In the genomic region with DNA sequence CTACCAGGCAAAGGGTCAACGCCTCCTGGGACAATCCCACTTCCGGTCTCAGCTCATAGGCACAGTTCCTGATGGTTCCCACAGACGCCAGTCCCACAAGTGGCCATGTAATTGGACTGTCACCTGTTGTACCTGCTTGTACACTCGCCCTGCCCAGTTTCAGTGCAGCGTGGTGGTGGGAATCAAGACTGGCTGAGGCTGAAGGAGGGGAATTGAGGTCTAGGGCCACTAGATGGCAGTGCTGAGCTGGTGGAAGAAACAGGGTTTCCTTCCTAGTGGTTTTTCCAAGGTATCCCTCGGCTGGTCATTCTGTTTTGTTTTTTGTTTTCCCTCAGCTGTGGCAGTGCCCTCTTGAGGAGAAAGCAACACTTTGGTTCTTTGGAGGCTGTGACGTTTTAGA, we compare ENCODE assay signal across 9 mouse cellular contexts. TPM values are rescaled to one million over a fixed set of nuclear protein-coding genes. Genes with fewer than 3 reads are reported as not detected.
A peak's percentile ranks its signal among the peaks of the same experiment; 100 is the strongest.
DNase-seq lines count a peak whose midpoint lies in the region; ATAC-seq lines count a peak whose summit lies in the region.
"Had no signal": no experiment of that assay in that cellular context is flagged by ENCODE, and none has a peak within 500 bp of the region (broad histone marks: within the 10 kb centered on the region; RNA-seq: fewer than 3 reads in every experiment).

A gene (minus strand): TSS at position 150 of the 400 bp plus-strand sequence.

- ATAC-seq in embryonic facial prominence, embryonic 11.5 days (replicated peaks; ENCODE audit: insufficient number of reproducible peaks, low FRiP score, low TSS enrichment, low read depth), result peak; percentile 54; the same call in 1 of the 2 replicates
- ATAC-seq in kidney, embryonic 15.5 days (replicated peaks; ENCODE audit: low FRiP score), result peak; percentile 47; the same call in 1 of the 2 replicates
- ATAC-seq in liver, embryonic 13.5 days (ENCODE audit: low read depth), result no peak
- peak; percentile 46; the same call in 1 of the 2 replicates for ATAC-seq in neural tube, embryonic 14.5 days (ENCODE audit: low read depth)

- H3K9me3 ChIP-seq in embryonic facial prominence, embryonic 11.5 days (replicated peaks; ENCODE audit: control insufficient read depth, low read length), result no peaks in the 10 kb centered on the region
- H3K9me3 ChIP-seq in heart, embryonic 10.5 days, result no peaks in the 10 kb centered on the region
- no peaks in the 10 kb centered on the region for H3K9me3 ChIP-seq in kidney, embryonic 15.5 days (replicated peaks)
- no peaks in the 10 kb centered on the region for H3K9me3 ChIP-seq in liver, embryonic 13.5 days (replicated peaks)
- no peaks in the 10 kb centered on the region for H3K9me3 ChIP-seq in neural tube, embryonic 14.5 days (ENCODE audit: control insufficient read depth, low read length)
- H3K9me3 ChIP-seq: embryonic facial prominence, embryonic 12.5 days had no signal

- no peak within 1 kb of the TSS for H3K4me2 ChIP-seq in embryonic facial prominence, embryonic 11.5 days (ENCODE audit: low read depth, low read length)
- no peak within 1 kb of the TSS for H3K4me2 ChIP-seq in kidney, embryonic 15.5 days
- H3K4me2 ChIP-seq in liver, embryonic 13.5 days, result no peak within 1 kb of the TSS
- H3K4me2 ChIP-seq in neural tube, embryonic 14.5 days (ENCODE audit: low read depth, low read length), result no peak within 1 kb of the TSS
- H3K4me2 ChIP-seq: embryonic facial prominence, embryonic 12.5 days had no signal

- 12% methylated on average over 7 of the region's 7 CpGs for WGBS in embryonic facial prominence, embryonic 11.5 days
- WGBS in heart, embryonic 10.5 days, result 13% methylated on average over 7 of the region's 7 CpGs
- 10% methylated on average over 7 of the region's 7 CpGs for WGBS in kidney, embryonic 15.5 days
- WGBS in liver, embryonic 13.5 days (ENCODE audit: insufficient replicate concordance), result 12% methylated on average over 7 of the region's 7 CpGs
- 13% methylated on average over 7 of the region's 7 CpGs for WGBS in neural tube, embryonic 14.5 days

- DNase-seq in A20 (ENCODE audit: low read depth, low spot score), result peak; percentile 58
- peak; percentile 83 for DNase-seq in adrenal gland, postnatal 25 days
- DNase-seq in embryonic facial prominence, embryonic 11.5 days (ENCODE audit: low spot score), result peak; percentile 90
- DNase-seq in heart, embryonic 10.5 days (ENCODE audit: low spot score), result peak; percentile 92
- DNase-seq in liver, embryonic 13.5 days, result peak; percentile 62
- peak; percentile 39 for DNase-seq in telencephalon, adult 2 months (ENCODE audit: low read depth, low spot score)

- no peaks in the 10 kb centered on the region; the same call in 1 of the 2 replicates for H3K4me1 ChIP-seq in embryonic facial prominence, embryonic 11.5 days (ENCODE audit: control insufficient read depth, insufficient read depth, low read length)
- H3K4me1 ChIP-seq in heart, embryonic 10.5 days, result peaks cover 24% of the 10 kb centered on the region
- H3K4me1 ChIP-seq in kidney, embryonic 15.5 days, result peaks cover 22% of the 10 kb centered on the region
- H3K4me1 ChIP-seq in liver, embryonic 13.5 days (replicated peaks), result peaks cover 35% of the 10 kb centered on the region
- H3K4me1 ChIP-seq in neural tube, embryonic 14.5 days (ENCODE audit: control insufficient read depth, insufficient read depth, low read length), result peaks cover 10% of the 10 kb centered on the region
- H3K4me1 ChIP-seq: embryonic facial prominence, embryonic 12.5 days had no signal

- H3K27ac ChIP-seq in embryonic facial prominence, embryonic 11.5 days (replicated peaks; ENCODE audit: low read depth, low read length), result no peak within 1 kb of the TSS
- no peak within 1 kb of the TSS for H3K27ac ChIP-seq in heart, embryonic 10.5 days
- H3K27ac ChIP-seq in kidney, embryonic 15.5 days, result no peak within 1 kb of the TSS
- H3K27ac ChIP-seq in liver, embryonic 13.5 days, result peak within 1 kb of the TSS; percentile 1; the same call in 1 of the 2 replicates
- no peak within 1 kb of the TSS for H3K27ac ChIP-seq in neural tube, embryonic 14.5 days (ENCODE audit: low read depth, low read length)
- H3K27ac ChIP-seq: embryonic facial prominence, embryonic 12.5 days had no signal

- no peak within 1 kb of the TSS for H3K9ac ChIP-seq in embryonic facial prominence, embryonic 11.5 days (replicated peaks; ENCODE audit: low read length)
- 0 out of 2 replicates have a peak within 1 kb of the TSS, but pooled peaks have one; percentile 2 for H3K9ac ChIP-seq in kidney, embryonic 15.5 days
- no peak within 1 kb of the TSS for H3K9ac ChIP-seq in liver, embryonic 13.5 days
- H3K9ac ChIP-seq in neural tube, embryonic 14.5 days (replicated peaks; ENCODE audit: low read depth, low read length), result no peak within 1 kb of the TSS
- H3K9ac ChIP-seq: embryonic facial prominence, embryonic 12.5 days had no signal

- no peak within 1 kb of the TSS for H3K4me3 ChIP-seq in embryonic facial prominence, embryonic 11.5 days (ENCODE audit: low read depth, low read length)
- H3K4me3 ChIP-seq in heart, embryonic 10.5 days, result no peak within 1 kb of the TSS
- H3K4me3 ChIP-seq in kidney, embryonic 15.5 days (replicated peaks), result no peak within 1 kb of the TSS
- H3K4me3 ChIP-seq in liver, embryonic 13.5 days (replicated peaks), result no peak within 1 kb of the TSS
- no peak within 1 kb of the TSS for H3K4me3 ChIP-seq in neural tube, embryonic 14.5 days (ENCODE audit: low read depth, low read length)
- H3K4me3 ChIP-seq: embryonic facial prominence, embryonic 12.5 days had no signal

- H3K27me3 ChIP-seq in embryonic facial prominence, embryonic 11.5 days (ENCODE audit: control insufficient read depth, insufficient read depth, low read length), result 0 out of 2 replicates have a peak, but pooled peaks cover 2% of the 10 kb centered on the region
- peaks cover 46% of the 10 kb centered on the region for H3K27me3 ChIP-seq in heart, embryonic 10.5 days (ENCODE audit: insufficient read depth, poor library complexity, severe bottlenecking)
- peaks cover 34% of the 10 kb centered on the region for H3K27me3 ChIP-seq in kidney, embryonic 15.5 days
- peaks cover 12% of the 10 kb centered on the region for H3K27me3 ChIP-seq in liver, embryonic 13.5 days
- no peaks in the 10 kb centered on the region for H3K27me3 ChIP-seq in neural tube, embryonic 14.5 days (ENCODE audit: control insufficient read depth, insufficient read depth, low read length)

- H3K36me3 ChIP-seq in embryonic facial prominence, embryonic 11.5 days (replicated peaks; ENCODE audit: control insufficient read depth, insufficient read depth, low read depth, low read length), result no peaks in the 10 kb centered on the region
- H3K36me3 ChIP-seq in heart, embryonic 10.5 days, result peaks cover 11% of the 10 kb centered on the region
- H3K36me3 ChIP-seq in kidney, embryonic 15.5 days, result peaks cover 10% of the 10 kb centered on the region
- peaks cover 18% of the 10 kb centered on the region for H3K36me3 ChIP-seq in liver, embryonic 13.5 days
- no peaks in the 10 kb centered on the region for H3K36me3 ChIP-seq in neural tube, embryonic 14.5 days (ENCODE audit: control insufficient read depth, insufficient read depth, low read length)

RNA-seq across cellular contexts. Expression of the gene that starts here (rescaled TPM):
- 0.36 and 0.48 TPM in 2 replicates for total RNA-seq in adrenal gland, postnatal 25 days (2021)
- 0.22 and 0.25 TPM in 2 replicates for polyA plus RNA-seq in embryonic facial prominence, embryonic 11.5 days (2014; fragmentation: Nextera tagmentation; extraction: Ambion mirVana)
- polyA plus RNA-seq in heart, embryonic 10.5 days (2016; fragmentation: Nextera tagmentation; extraction: Ambion mirVana), result 0.05 and 0.09 TPM in 2 replicates
- polyA plus RNA-seq in kidney, embryonic 15.5 days (2015; fragmentation: Nextera tagmentation; extraction: Ambion mirVana), result 0.22 and 0.32 TPM in 2 replicates
- polyA plus RNA-seq in liver, embryonic 13.5 days (2015; fragmentation: Nextera tagmentation; extraction: Ambion mirVana), result 7.2 and 7.7 TPM in 2 replicates
- 0.17 and 0.88 TPM in 2 replicates for polyA plus RNA-seq in neural tube, embryonic 14.5 days (2014; fragmentation: Nextera tagmentation; extraction: Ambion mirVana)

Comparison
In these comparisons a context has a peak if more than half of its experiments do, and no peak if none do; other contexts are left out.
1. Peak in DNase-seq in adrenal gland, postnatal 25 days; RNA of the gene not detected or under 1 TPM.
2. Peak in DNase-seq and ATAC-seq in embryonic facial prominence, embryonic 11.5 days; RNA of the gene not detected or under 1 TPM.
3. Peak in DNase-seq in heart, embryonic 10.5 days; RNA of the gene not detected or under 1 TPM.
4. Peak in ATAC-seq and H3K9ac ChIP-seq in kidney, embryonic 15.5 days; RNA of the gene not detected or under 1 TPM.
5. Peak in ATAC-seq in neural tube, embryonic 14.5 days; RNA of the gene not detected or under 1 TPM.
6. DNase-seq: peak in every context shown above with its lines; median percentile 92 in heart, embryonic 10.5 days; 90 in embryonic facial prominence, embryonic 11.5 days; 83 in adrenal gland, postnatal 25 days; 62 in liver, embryonic 13.5 days; 58 in A20; 39 in telencephalon, adult 2 months.